Comparison of ENCODE assay signal across 9 mouse cellular contexts in the genomic region with DNA sequence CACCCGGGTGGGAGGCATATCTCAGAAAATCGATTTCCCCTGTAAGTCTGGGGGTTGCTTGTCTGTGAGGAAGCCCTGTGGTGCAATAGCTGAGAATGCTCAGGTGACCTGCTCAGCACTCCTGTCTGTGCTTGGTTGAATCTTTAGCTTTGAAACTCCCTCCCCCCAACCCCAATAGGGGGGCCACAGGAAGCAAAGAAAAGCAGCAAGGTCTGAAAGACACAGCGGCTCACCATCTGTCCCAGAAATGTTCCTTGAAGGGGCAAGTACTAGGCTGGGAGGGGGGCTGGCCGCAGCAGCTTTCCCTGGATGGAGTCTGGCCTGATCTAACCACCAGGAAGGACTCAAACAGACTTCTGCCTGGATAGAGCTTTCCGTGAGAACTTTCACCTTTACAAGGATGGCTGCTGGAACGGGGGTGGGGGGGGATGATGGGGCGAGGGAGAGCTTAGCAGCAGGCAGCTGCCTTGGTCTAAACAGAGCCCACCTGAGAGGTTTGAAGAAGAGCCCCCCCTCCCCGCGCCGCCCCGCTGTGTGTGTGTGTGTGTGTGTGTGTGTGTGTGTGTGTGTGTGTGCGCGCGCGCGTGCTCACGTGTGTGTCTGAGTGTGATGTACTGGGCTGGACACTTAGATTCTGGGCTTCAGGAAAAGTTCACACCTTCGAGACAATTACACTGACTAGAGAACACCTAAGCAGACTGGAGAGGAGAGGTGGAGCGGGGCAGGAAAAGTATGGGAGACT. TPM values are rescaled to one million over a fixed set of nuclear protein-coding genes. Genes with fewer than 3 reads are reported as not detected.
DNase-seq lines count a peak whose midpoint lies in the region; ATAC-seq and TF ChIP-seq lines count a peak whose summit lies in the region.
"Had no signal": no experiment of that assay in that cellular context is flagged by ENCODE, and none has a peak within 500 bp of the region (broad histone marks: within the 10 kb centered on the region; RNA-seq: fewer than 3 reads in every experiment).

No protein-coding gene starts in this region.

- TF ChIP-seq CTCF in liver, postnatal 0 days (IDR thresholded peaks at IDR 0.05; ENCODE audit: low read depth), result no peak

- H3K27me3 ChIP-seq in heart, embryonic 11.5 days (ENCODE audit: control insufficient read depth, insufficient read depth, low read length), result peaks cover 57% of the 10 kb centered on the region
- no peaks in the 10 kb centered on the region for H3K27me3 ChIP-seq in forebrain, embryonic 15.5 days
- peaks cover 47% of the 10 kb centered on the region for H3K27me3 ChIP-seq in liver, postnatal 0 days (ENCODE audit: insufficient read depth, low read length)

- no peak overlapping the region for H3K9ac ChIP-seq in heart, embryonic 11.5 days (ENCODE audit: low read depth, low read length)
- H3K9ac ChIP-seq in forebrain, embryonic 15.5 days (replicated peaks), result peak overlapping the region; percentile 69
- no peak overlapping the region for H3K9ac ChIP-seq in liver, postnatal 0 days (replicated peaks)

- WGBS in heart, embryonic 11.5 days (ENCODE audit: insufficient replicate concordance), result 18% methylated on average over 16 of the region's 19 CpGs
- 20% methylated on average over 17 of the region's 19 CpGs for WGBS in forebrain, embryonic 15.5 days
- WGBS in liver, postnatal 0 days (ENCODE audit: insufficient replicate concordance), result 22% methylated on average over 18 of the region's 19 CpGs

- DNase-seq in heart, postnatal 10 days, result no peak
- peak; percentile 11 for DNase-seq in ZHBTc4 (ENCODE audit: low read depth, low spot score)
- no peak for DNase-seq in liver, postnatal 0 days
- no peak for DNase-seq in frontal cortex, postnatal 10 days (ENCODE audit: low spot score in 2 of 2)
- DNase-seq in kidney, adult 11 months, result no peak
- DNase-seq: kidney, adult 2 months had no signal

- H3K4me1 ChIP-seq in heart, embryonic 11.5 days (ENCODE audit: control insufficient read depth, insufficient read depth, low read length), result peaks cover 7% of the 10 kb centered on the region; the same call in 1 of the 2 replicates
- peaks cover 58% of the 10 kb centered on the region for H3K4me1 ChIP-seq in forebrain, embryonic 15.5 days
- H3K4me1 ChIP-seq in liver, postnatal 0 days (ENCODE audit: insufficient read depth), result peaks cover 8% of the 10 kb centered on the region; the same call in 1 of the 2 replicates

- intact Hi-C loops in heart, postnatal 10 days (cut with DNase I), result loop anchor here (5.0 kb wide), 1 partner anchor 360 kb away; no protein-coding TSS in a partner anchor

- H3K27ac ChIP-seq in heart, embryonic 11.5 days (ENCODE audit: low read depth, low read length), result no peak overlapping the region
- 0 out of 2 replicates have a peak overlapping the region, but pooled peaks have one; percentile 91 for H3K27ac ChIP-seq in forebrain, embryonic 15.5 days (replicated peaks)
- no peak overlapping the region for H3K27ac ChIP-seq in liver, postnatal 0 days (ENCODE audit: low read depth)

- peak overlapping the region; percentile 60 for H3K4me3 ChIP-seq in heart, embryonic 11.5 days (ENCODE audit: low read depth, low read length)
- peak overlapping the region; percentile 54 for H3K4me3 ChIP-seq in forebrain, embryonic 15.5 days
- no peak overlapping the region for H3K4me3 ChIP-seq in liver, postnatal 0 days (ENCODE audit: low read depth, low read length)

- H3K9me3 ChIP-seq in heart, embryonic 11.5 days (replicated peaks; ENCODE audit: control insufficient read depth, low read length), result peaks cover 3% of the 10 kb centered on the region
- H3K9me3 ChIP-seq in forebrain, embryonic 15.5 days, result no peaks in the 10 kb centered on the region
- no peaks in the 10 kb centered on the region for H3K9me3 ChIP-seq in liver, postnatal 0 days (ENCODE audit: low read length)

- H3K4me2 ChIP-seq in heart, embryonic 11.5 days, result peak overlapping the region; percentile 97
- peak overlapping the region; percentile 92 for H3K4me2 ChIP-seq in forebrain, embryonic 15.5 days (replicated peaks)
- peak overlapping the region; percentile 85 for H3K4me2 ChIP-seq in liver, postnatal 0 days (ENCODE audit: low read depth, low read length)

- no peak for TF ChIP-seq EP300 in liver, postnatal 0 days (IDR thresholded peaks at IDR 0.05; ENCODE audit: low read depth)

- H3K36me3 ChIP-seq in heart, embryonic 11.5 days (ENCODE audit: control insufficient read depth, insufficient read depth, low read length), result no peaks in the 10 kb centered on the region
- H3K36me3 ChIP-seq in forebrain, embryonic 15.5 days, result peaks cover 6% of the 10 kb centered on the region; the same call in 1 of the 2 replicates
- no peaks in the 10 kb centered on the region for H3K36me3 ChIP-seq in liver, postnatal 0 days (replicated peaks; ENCODE audit: insufficient read depth, low read length)

- ATAC-seq in heart, embryonic 11.5 days (replicated peaks; ENCODE audit: insufficient number of reproducible peaks, low FRiP score, low TSS enrichment), result no peak
- no peak for ATAC-seq in forebrain, embryonic 15.5 days (replicated peaks)
- ATAC-seq in liver, postnatal 0 days, result no peak
- no peak for ATAC-seq in frontal cortex, adult (ENCODE audit: low TSS enrichment)

RNA-seq across cellular contexts. Expression of a gene that starts 2.1 kb away (rescaled TPM):
- 1.4 and 1.7 TPM in 2 replicates for polyA plus RNA-seq in heart, embryonic 11.5 days (2014; fragmentation: Nextera tagmentation; extraction: Ambion mirVana)
- total RNA-seq in heart, postnatal 10 days (2021), result 1 to 10 TPM in 1 of 2 experiments, under 1 TPM in 1; 0.87 to 1.2 TPM
- 29.3 and 30.4 TPM in 2 replicates for polyA plus RNA-seq in forebrain, embryonic 15.5 days (2015; fragmentation: Nextera tagmentation; extraction: Ambion mirVana)
- 0.09 TPM in 1 of 2 replicates, not detected in the other for polyA plus RNA-seq in liver, postnatal 0 days (2015; fragmentation: Nextera tagmentation; extraction: Ambion mirVana)

Comparison
In these comparisons a context has a peak if more than half of its experiments do, and no peak if none do; other contexts are left out.
1. RNA of a gene that starts 2.1 kb away (polyA plus RNA-seq): 29.3 to 30.4 TPM in forebrain, embryonic 15.5 days; 1.4 to 1.7 TPM in heart, embryonic 11.5 days and 0.09 TPM in liver, postnatal 0 days; every median in the first group is over 10 times any median in the second.
2. Peak in every context shown above with its lines, with median percentiles within 50 percentile points of each other: H3K4me2 ChIP-seq.